Mouse (Mus musculus) cortical plate, adult 2 months (tissue): Measurements from ENCODE around the gene Gbx2.

Source experiments
- CTCF ChIP-seq: fragments of 200-500 bp; IDR thresholded peaks from 2 replicates; pipeline ENCODE4 v1.5.1; 2011; ENCODE audit warnings: mild to moderate bottlenecking, control low read depth, low read length; ENCODE audit not compliant: insufficient read depth; ENCODE audit errors: extremely low read depth
- POLR2A ChIP-seq: fragments of 200-500 bp; IDR thresholded peaks from 2 replicates; pipeline ENCODE4 v1.6.1; 2011; ENCODE audit warnings: mild to moderate bottlenecking, low read length, control low read depth; ENCODE audit not compliant: insufficient read depth; ENCODE audit errors: extremely low read depth

DNA sequence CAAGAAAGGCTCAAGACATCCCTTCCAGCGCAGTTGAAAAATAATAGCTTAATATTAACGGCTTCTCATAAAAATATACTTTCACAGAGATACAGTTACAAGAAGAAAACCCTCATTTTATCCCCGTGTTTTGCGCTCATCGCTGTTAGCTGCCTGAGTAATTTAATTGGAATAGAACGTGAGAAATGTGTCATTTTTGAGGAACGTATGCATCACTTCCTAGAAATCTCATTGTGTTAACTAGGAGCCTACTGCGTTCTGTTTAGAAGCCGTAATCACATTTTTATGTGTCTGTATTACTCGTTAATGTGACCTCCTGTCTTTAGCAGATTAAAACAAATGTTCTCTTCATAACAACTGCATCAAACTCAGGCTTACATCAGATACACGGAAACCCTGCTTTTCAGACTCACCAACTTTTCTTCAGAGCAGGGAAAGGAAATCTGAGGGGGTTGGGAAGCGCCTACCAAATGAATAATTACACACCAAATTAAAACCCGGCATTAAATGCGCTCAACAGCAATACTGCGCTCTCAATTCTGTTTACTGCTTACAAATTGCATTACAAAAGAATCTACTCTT is 11.5 kb upstream of the Gbx2 start:
- TF ChIP-seq CTCF, result no peak
- no peak for TF ChIP-seq POLR2A
